Mouse (Mus musculus) neural tube, postnatal 0 days (tissue): ENCODE measurements around the gene Krtap4-6. TPM values are rescaled to one million over a fixed set of nuclear protein-coding genes. Genes with fewer than 3 reads are reported as not detected.

Experiments used
- polyA plus RNA-seq: library from polyadenylated mRNA; unstranded; fragments of >200 nt; fragmentation: Nextera tagmentation; extraction: Ambion mirVana; gene quantifications from 2 replicates; pipeline ENCODE4 v1.2.1, GENCODE M21; 2015

The Krtap4-6 gene
- not detected in 2 replicates for polyA plus RNA-seq

DNA sequence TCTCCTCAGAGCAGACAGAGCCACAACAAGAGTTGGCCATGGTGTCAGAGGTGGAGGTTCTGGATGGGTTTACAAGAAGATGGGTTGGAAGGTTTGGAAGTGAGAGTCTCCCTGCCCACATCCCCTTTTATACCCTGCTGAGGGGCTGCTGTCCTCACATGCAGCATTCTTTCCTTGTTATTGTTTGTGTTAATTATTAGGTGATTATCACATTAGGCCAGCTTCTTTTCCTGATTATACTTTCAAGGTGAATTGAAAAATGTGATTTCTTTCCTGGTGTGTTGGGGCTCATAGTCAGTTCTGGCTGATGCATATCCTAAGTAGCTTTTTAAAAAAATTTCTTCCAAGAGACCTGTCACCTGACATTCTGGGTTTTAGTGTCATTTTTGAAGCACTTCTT, at the start of gene Krtap4-6:
Gene Krtap4-6, minus strand, starts transcription at position 101 of the 400 bp plus-strand sequence.

DNA sequence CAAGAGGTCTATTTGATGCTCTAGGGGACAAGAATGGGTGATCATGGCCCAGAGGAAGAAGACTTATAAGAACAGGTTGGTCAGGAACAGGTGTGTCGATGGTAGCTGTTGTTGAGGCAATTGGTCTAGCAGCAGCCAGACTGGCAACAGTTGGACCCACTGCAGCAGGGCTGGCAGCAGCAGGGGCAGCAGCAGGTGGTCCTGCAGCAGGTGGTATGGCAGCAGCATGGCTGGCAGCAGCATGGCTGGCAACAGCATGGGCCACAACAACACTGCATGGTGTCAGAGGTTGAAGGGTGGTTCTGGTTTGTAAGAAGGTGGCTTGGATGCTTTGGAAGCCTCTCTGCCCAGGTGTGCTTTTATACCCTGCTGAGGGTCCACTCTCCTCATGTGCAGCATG, 24.7 kb upstream of the Krtap4-6 start, which contains the start of gene Gm14190:
Gene Gm14190, minus strand, starts transcription at position 278 of the 400 bp plus-strand sequence.

DNA sequence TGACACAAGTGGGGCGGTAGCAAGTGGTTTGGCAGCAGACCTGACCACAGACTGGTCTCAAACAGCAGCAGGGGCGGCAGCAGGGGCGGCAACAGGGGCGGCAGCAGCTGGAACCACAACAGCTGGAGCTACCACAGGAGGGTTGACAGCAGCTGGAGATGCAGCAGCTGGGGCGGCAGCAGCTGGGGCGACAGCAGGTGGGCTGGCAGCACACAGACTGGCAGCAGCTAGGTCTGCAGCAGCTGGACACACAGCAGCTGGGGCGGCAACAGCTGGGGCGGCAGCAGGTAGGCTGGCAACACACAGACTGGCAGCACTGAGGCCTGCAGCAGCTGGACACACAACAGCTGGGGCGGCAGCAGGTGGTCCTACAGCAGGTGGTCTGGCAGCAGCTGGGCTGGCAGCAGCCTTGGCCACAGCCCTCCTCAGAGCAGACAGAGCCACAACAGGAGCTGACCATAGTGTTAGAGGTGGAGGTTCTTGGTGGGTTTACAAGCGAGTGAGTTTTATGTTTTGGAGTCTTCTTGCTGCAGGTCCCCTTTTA, 7.2 kb downstream of the Krtap4-6 start, which contains the start of gene Gm11563:
Gene Gm11563, minus strand, starts transcription at position 494 of the 544 bp plus-strand sequence.

DNA sequence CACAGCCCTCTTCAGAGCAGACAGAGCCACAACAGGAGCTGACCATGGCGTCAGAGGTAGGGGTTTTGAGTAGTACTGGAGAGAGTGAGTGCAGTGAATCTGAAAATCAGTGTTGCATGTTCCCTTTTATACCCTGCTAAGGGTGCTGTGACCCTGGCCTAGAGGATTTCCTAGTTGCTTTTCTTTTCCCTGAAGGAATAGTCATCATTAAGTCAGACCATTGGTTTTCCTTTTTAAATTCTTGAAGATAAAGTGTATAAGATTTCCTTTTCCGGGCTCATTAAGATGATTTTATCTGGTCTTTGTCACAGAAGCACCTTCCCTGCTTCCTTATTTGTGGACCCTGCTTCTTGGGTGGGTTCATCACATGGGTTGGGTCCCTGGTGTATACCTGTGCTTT, 15.6 kb downstream of the Krtap4-6 start, which contains the start of gene Gm11555:
Gene Gm11555, minus strand, starts transcription at position 101 of the 400 bp plus-strand sequence.

DNA sequence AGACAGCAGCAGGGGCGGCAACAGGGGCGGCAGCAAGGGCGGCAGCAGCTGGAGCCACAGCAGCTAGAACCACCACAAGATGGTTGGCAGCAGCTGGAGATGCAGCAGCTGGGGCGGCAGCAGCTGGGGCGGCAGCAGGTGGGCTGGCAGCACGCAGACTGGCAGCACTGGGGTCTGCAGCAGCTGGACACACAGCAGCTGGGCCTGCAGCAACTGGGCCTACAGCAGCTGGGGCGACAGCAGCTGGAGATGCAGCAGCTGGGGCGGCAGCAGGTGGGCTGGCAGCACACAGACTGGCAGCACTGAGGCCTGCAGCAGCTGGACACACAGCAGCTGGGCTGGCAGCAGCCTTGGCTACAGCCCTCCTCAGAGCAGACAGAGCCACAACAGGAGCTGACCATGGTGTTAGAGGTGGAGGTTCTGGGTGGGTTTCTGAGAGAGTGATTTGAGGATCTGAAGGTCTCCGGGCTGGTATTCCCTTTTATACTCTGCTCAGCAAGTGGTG, 22.1 kb downstream of the Krtap4-6 start, which contains the start of gene Krtap4-7:
Gene Krtap4-7, minus strand, starts transcription at position 455 of the 505 bp plus-strand sequence.

DNA sequence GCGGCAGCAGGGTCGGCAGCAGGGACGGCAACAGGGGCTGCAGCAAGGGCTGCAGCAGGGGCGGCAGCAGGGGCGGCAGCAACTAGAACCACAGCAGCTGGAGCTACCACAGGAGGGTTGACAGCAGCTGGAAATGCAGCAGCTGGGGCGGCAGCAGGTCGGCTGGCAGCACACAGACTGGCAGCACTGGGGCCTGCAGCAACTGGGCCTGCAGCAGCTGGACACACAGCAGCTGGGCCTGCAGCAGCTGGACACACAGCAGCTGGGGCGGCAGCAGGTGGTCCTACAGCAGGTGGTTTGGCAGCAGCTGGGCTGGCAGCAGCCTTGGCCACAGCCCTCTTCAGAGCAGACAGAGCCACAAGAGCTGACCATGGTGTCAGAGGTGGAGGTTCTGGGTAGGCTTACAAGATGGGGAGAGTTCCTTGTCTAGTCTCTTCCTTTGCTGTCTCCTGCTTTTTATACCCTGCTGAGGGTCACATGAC, 31.1 kb downstream of the Krtap4-6 start, which contains the start of gene Krtap4-2:
Gene Krtap4-2, minus strand, starts transcription at position 432 of the 482 bp plus-strand sequence.

DNA sequence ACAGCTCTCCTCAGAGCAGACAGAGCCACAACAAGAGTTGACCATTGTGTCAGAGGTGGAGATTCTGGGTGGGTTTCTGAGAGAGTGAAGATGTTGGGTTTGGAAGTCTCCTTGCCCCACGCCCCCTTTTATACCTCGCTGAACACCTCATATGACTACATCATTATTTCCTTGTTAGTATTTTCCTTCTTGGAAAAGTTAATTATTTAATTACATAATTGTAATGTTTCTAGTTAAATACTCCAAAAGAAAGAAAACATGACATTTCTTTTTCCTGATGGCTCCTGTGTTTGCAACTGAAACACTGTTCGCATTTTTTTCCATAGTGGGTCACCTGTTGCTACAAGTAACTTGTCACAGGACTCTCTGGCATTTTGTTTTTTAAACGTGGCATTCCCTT, 37.6 kb downstream of the Krtap4-6 start, which contains the start of gene Krtap4-1:
Gene Krtap4-1, minus strand, starts transcription at position 101 of the 400 bp plus-strand sequence.

DNA sequence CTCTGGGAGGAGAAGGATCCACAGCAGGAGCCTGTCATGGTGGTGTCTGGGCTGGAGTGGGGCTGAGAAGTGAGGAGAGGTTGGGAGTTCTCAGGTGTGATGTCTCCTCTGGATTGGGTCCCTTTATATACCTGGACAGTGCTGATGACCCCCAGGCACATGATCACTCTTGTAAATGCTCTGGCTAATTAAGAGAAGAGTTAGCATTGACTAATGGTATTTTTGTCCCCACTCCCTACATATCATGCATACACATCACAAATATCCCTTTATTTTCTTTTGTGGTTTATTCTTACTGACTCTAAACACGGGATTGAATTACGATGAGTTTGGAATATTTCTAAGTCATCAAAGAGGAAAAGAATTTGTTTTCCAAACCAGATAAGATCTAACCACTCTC, 45.4 kb downstream of the Krtap4-6 start, which contains the start of gene Gm11562:
Gene Gm11562, minus strand, starts transcription at position 101 of the 400 bp plus-strand sequence.

Other genes starting within 250 kb of the Krtap4-6 start
- gene Krt12, start 243.7 kb downstream of the Krtap4-6 start, polyA plus RNA-seq = 0.21 and 0.27 TPM in 2 replicates
- 0.08 and 0.19 TPM in 2 replicates for gene Krt20, start 227.8 kb downstream of the Krtap4-6 start, polyA plus RNA-seq
- gene Krt23, start 172.8 kb downstream of the Krtap4-6 start, polyA plus RNA-seq = 0.33 and 0.57 TPM in 2 replicates
- gene Krt39, start 144.6 kb downstream of the Krtap4-6 start, polyA plus RNA-seq = not detected in 2 replicates
- not detected in 2 replicates for gene Krt40, start 122.8 kb downstream of the Krtap4-6 start, polyA plus RNA-seq
- gene Krtap3-3, start 115.1 kb downstream of the Krtap4-6 start, polyA plus RNA-seq = not detected in 2 replicates
- gene Krtap3-2, start 109.1 kb downstream of the Krtap4-6 start, polyA plus RNA-seq = not detected in 2 replicates
- gene Gm11939, start 106.5 kb downstream of the Krtap4-6 start, polyA plus RNA-seq = not detected in 2 replicates
- gene Krtap3-1, start 99.3 kb downstream of the Krtap4-6 start, polyA plus RNA-seq = not detected in 2 replicates
- gene Krtap1-5, start 84.9 kb downstream of the Krtap4-6 start, polyA plus RNA-seq = not detected in 2 replicates
- gene Krtap1-4, start 82.3 kb downstream of the Krtap4-6 start, polyA plus RNA-seq = not detected in 2 replicates
- gene Krtap1-3, start 74.6 kb downstream of the Krtap4-6 start, polyA plus RNA-seq = not detected in 2 replicates
- gene Krtap9-3, start 67.9 kb downstream of the Krtap4-6 start, polyA plus RNA-seq = not detected in 2 replicates
- gene Gm11938, start 62.7 kb downstream of the Krtap4-6 start, polyA plus RNA-seq = not detected in 2 replicates
- not detected in 2 replicates for gene Gm11937, start 55.8 kb downstream of the Krtap4-6 start, polyA plus RNA-seq
- gene Krtap2-4, start 51.1 kb downstream of the Krtap4-6 start, polyA plus RNA-seq = not detected in 2 replicates
- not detected in 2 replicates for gene Gm11562, start 45.5 kb downstream of the Krtap4-6 start, polyA plus RNA-seq
- not detected in 2 replicates for gene Krtap4-1, start 37.7 kb downstream of the Krtap4-6 start, polyA plus RNA-seq
- not detected in 2 replicates for gene Krtap4-2, start 30.9 kb downstream of the Krtap4-6 start, polyA plus RNA-seq
- not detected in 2 replicates for gene Krtap4-7, start 21.9 kb downstream of the Krtap4-6 start, polyA plus RNA-seq
- not detected in 2 replicates for gene Gm11555, start 15.7 kb downstream of the Krtap4-6 start, polyA plus RNA-seq
- not detected in 2 replicates for gene Gm11563, start 7.0 kb downstream of the Krtap4-6 start, polyA plus RNA-seq
- gene Gm14190, start 24.8 kb upstream of the Krtap4-6 start, polyA plus RNA-seq = not detected in 2 replicates
- gene Gm14180, start 68.3 kb upstream of the Krtap4-6 start, polyA plus RNA-seq = not detected in 2 replicates
- gene Gm11595, start 107.0 kb upstream of the Krtap4-6 start, polyA plus RNA-seq = not detected in 2 replicates
- not detected in 2 replicates for gene Krtap4-8, start 114.7 kb upstream of the Krtap4-6 start, polyA plus RNA-seq
- not detected in 2 replicates for gene Krtap4-9, start 119.2 kb upstream of the Krtap4-6 start, polyA plus RNA-seq
- gene Gm11596, start 127.5 kb upstream of the Krtap4-6 start, polyA plus RNA-seq = not detected in 2 replicates
- gene Gm11569, start 133.0 kb upstream of the Krtap4-6 start, polyA plus RNA-seq = not detected in 2 replicates
- gene Gm11554, start 138.5 kb upstream of the Krtap4-6 start, polyA plus RNA-seq = not detected in 2 replicates
- not detected in 2 replicates for gene Krtap4-13, start 143.9 kb upstream of the Krtap4-6 start, polyA plus RNA-seq
- not detected in 2 replicates for gene Gm11564, start 149.7 kb upstream of the Krtap4-6 start, polyA plus RNA-seq
- gene 2300003K06Rik, start 172.1 kb upstream of the Krtap4-6 start, polyA plus RNA-seq = not detected in 2 replicates
- gene Krtap4-16, start 185.6 kb upstream of the Krtap4-6 start, polyA plus RNA-seq = not detected in 2 replicates
- gene Gm11568, start 192.0 kb upstream of the Krtap4-6 start, polyA plus RNA-seq = not detected in 2 replicates
- not detected in 2 replicates for gene Gm11559, start 198.5 kb upstream of the Krtap4-6 start, polyA plus RNA-seq
- gene Krtap9-1, start 207.4 kb upstream of the Krtap4-6 start, polyA plus RNA-seq = not detected in 2 replicates
- not detected in 2 replicates for gene Gm11567, start 213.2 kb upstream of the Krtap4-6 start, polyA plus RNA-seq
- not detected in 2 replicates for gene Krtap31-1, start 242.0 kb upstream of the Krtap4-6 start, polyA plus RNA-seq
- gene Gm11565, start 248.8 kb upstream of the Krtap4-6 start, polyA plus RNA-seq = not detected in 2 replicates